Mouse (Mus musculus): Measurements from ENCODE around the gene Pigb.

GRCm38 (mm10) chr9:73089222-73089920 lies 49.2 kb upstream of the Pigb start:
- no peak for TF ChIP-seq POLR2A (IDR thresholded peaks at IDR 0.05; ENCODE audit: control insufficient read depth, low read depth, low read length)
- TF ChIP-seq CTCF (IDR thresholded peaks at IDR 0.05; ENCODE audit: control insufficient read depth, insufficient read depth, insufficient replicate concordance, low read depth, low read length) = no peak
